Mouse (Mus musculus) myocyte (in vitro differentiated cells): Measurements from ENCODE around the gene Plcl2.

Experiments used
- CEBPB ChIP-seq: IDR thresholded peaks from 2 replicates; pipeline ENCODE4 v1.6.1; 2011; ENCODE audit warnings: mild to moderate bottlenecking, moderate library complexity; ENCODE audit not compliant: poor library complexity, insufficient read depth, severe bottlenecking
- E2F4 ChIP-seq: IDR thresholded peaks from one replicate; pipeline ENCODE4 v1.6.1; 2011; ENCODE audit warnings: mild to moderate bottlenecking, control low read depth, moderate library complexity; ENCODE audit not compliant: insufficient read depth
- MAX ChIP-seq: IDR thresholded peaks from one replicate; pipeline ENCODE4 v1.6.1; 2011; ENCODE audit warnings: low read depth, mild to moderate bottlenecking, control low read depth
- MYOG ChIP-seq, 3 experiments: IDR thresholded peaks; one replicate each; pipeline ENCODE4 v1.6.1; 2011; ENCODE audit warnings: control low read depth in 2 of 3, low read depth in 2 of 3, mild to moderate bottlenecking in 2 of 3; ENCODE audit not compliant: insufficient read length in 2 of 3, control insufficient read depth in 1 of 3, insufficient read depth in 1 of 3
- POLR2A ChIP-seq: IDR thresholded peaks from one replicate; pipeline ENCODE4 v1.6.1; 2011; ENCODE audit warnings: low read depth, mild to moderate bottlenecking, control low read depth, moderate library complexity; ENCODE audit not compliant: insufficient read length
- POLR2AphosphoS2 ChIP-seq: IDR thresholded peaks from one replicate; pipeline ENCODE4 v1.6.1; 2011; ENCODE audit warnings: low read depth, control low read depth; ENCODE audit not compliant: insufficient read length
- REST ChIP-seq: IDR thresholded peaks from one replicate; pipeline ENCODE4 v1.6.1; 2011; ENCODE audit warnings: mild to moderate bottlenecking, control low read depth, moderate library complexity; ENCODE audit not compliant: insufficient read depth, insufficient read length
- SRF ChIP-seq: IDR thresholded peaks from one replicate; pipeline ENCODE4 v1.6.1; 2011; ENCODE audit warnings: low read depth; ENCODE audit not compliant: control insufficient read depth, insufficient read length
- TCF12 ChIP-seq: IDR thresholded peaks from one replicate; pipeline ENCODE4 v1.6.1; 2011; ENCODE audit warnings: mild to moderate bottlenecking, control low read depth; ENCODE audit not compliant: poor library complexity, insufficient read depth, severe bottlenecking
- TCF3 ChIP-seq: IDR thresholded peaks from one replicate; pipeline ENCODE4 v1.6.1; 2011; ENCODE audit warnings: low read depth, control low read depth; ENCODE audit not compliant: insufficient read length
- USF1 ChIP-seq: IDR thresholded peaks from one replicate; pipeline ENCODE4 v1.6.1; 2011; ENCODE audit warnings: low read depth, mild to moderate bottlenecking, control low read depth, moderate library complexity

GRCm38 (mm10) chr17:50635961-50636585, 126.9 kb downstream of the Plcl2 start:
- TF ChIP-seq E2F4: no peak
- no peak for TF ChIP-seq POLR2A
- no peak for TF ChIP-seq POLR2AphosphoS2
- TF ChIP-seq USF1: no peak
- TF ChIP-seq SRF: no peak
- TF ChIP-seq TCF12: no peak
- no peak for TF ChIP-seq MYOG (IDR thresholded peaks at IDR 0.05; ENCODE audit: control insufficient read depth in 1 of 3, insufficient read depth in 1 of 3, insufficient read length in 2 of 3, low read depth in 2 of 3)
- no peak for TF ChIP-seq MAX
- no peak for TF ChIP-seq CEBPB
- TF ChIP-seq REST: no peak
- no peak for TF ChIP-seq TCF3
